Mouse (Mus musculus): ENCODE results near the gene Ubxn10. TPM values are rescaled to one million over a fixed set of nuclear protein-coding genes. Genes with fewer than 3 reads are reported as not detected.

Ubxn10 gene
- polyA plus RNA-seq, 1 experiment from 2014 or later = 1.1 TPM

- Histone ChIP-seq H3K4me1 (ENCODE audit: control insufficient read depth in 2 of 2, insufficient read depth in 2 of 2, low read length in 2 of 2) (peaks cover 0 to 2% of the 10 kb centered on the region in 2 experiments; a peak in 1 of 4 replicates), H3K9me3 (ENCODE audit: control insufficient read depth, low read length) (no peaks in the 10 kb centered on the region), H3K4me3 (ENCODE audit: control insufficient read depth in 1 of 2, insufficient read depth in 1 of 2, low read depth in 1 of 2, low read length in 2 of 2) (no peak overlapping the region), H3K9ac (ENCODE audit: low read length) (no peak overlapping the region), H3K4me2 (ENCODE audit: low read length) (no peak overlapping the region), H3K27me3 (ENCODE audit: control insufficient read depth, insufficient read depth, low read length) (0 out of 2 replicates have a peak, but pooled peaks cover 15% of the 10 kb centered on the region), H3K36me3 (ENCODE audit: control insufficient read depth, insufficient read depth, low read length) (no peaks in the 10 kb centered on the region), H3K27ac (replicated peaks in 1 of 2; ENCODE audit: control insufficient read depth in 1 of 2, insufficient read depth in 1 of 2, low read depth in 2 of 2, low read length in 2 of 2) (no peak overlapping the region)
- 91% methylated on average over 6 of the region's 6 CpGs for WGBS
- ATAC-seq (ENCODE audit: insufficient number of reproducible peaks, insufficient read depth, low FRiP score, low read depth) = no peak
Measured at GRCm38 (mm10) chr4:138752603-138753002, 15.6 kb upstream of the Ubxn10 start.

DNA sequence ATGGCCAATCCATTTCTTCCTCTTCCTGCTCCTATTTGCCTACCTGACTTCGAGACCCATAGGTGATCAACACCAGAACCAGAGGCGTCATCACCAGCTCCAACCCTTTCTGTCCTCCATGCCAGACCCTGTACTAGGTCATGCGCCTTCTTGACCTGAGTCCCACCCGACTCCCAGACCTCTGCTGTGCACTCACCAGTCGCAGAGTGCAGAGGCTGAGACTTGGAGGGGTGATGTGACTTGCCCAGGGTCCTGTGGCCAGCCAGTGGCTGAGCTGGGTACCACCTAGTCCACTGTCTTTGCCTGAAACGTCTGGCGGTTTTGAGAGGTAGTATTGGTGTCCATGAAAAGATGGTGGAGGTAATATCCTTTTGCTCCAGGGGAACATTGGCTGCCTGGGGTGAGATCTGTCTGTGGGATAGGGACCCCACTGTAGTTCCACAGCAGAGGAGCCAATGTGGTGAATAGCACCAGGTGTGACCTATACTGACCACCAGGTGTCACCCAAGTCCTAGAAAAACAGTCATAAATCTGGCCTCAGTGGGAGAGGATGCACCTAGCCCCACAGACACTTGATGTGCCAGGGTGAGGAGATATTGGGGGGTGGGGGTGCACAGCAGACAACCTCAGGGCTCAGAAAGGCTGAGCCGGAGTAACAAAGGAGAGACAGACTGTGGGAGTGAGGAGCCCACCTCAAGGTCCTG, 11.6 kb upstream of the Ubxn10 start:
- H3K27me3 ChIP-seq (ENCODE audit: control insufficient read depth, insufficient read depth, low read length) = 0 out of 2 replicates have a peak, but pooled peaks cover 17% of the 10 kb centered on the region
- H3K9me3 ChIP-seq (ENCODE audit: control insufficient read depth, low read length) = no peaks in the 10 kb centered on the region
- H3K4me3 ChIP-seq (ENCODE audit: control insufficient read depth in 1 of 2, insufficient read depth in 1 of 2, low read depth in 1 of 2, low read length in 2 of 2) = no peak overlapping the region
- no peaks in the 10 kb centered on the region for H3K4me1 ChIP-seq (ENCODE audit: control insufficient read depth in 2 of 2, insufficient read depth in 2 of 2, low read length in 2 of 2)
- H3K36me3 ChIP-seq (ENCODE audit: control insufficient read depth, insufficient read depth, low read length) = no peaks in the 10 kb centered on the region
- ATAC-seq (ENCODE audit: insufficient number of reproducible peaks, insufficient read depth, low FRiP score, low read depth) = 0 out of 2 replicates have a peak, but pooled peaks have one; percentile 44
- 44% methylated on average over 8 of the region's 8 CpGs for WGBS
- no peak overlapping the region for H3K27ac ChIP-seq (replicated peaks in 1 of 2; ENCODE audit: control insufficient read depth in 1 of 2, insufficient read depth in 1 of 2, low read depth in 2 of 2, low read length in 2 of 2)
- no peak overlapping the region for H3K4me2 ChIP-seq (ENCODE audit: low read length)
- no peak overlapping the region for H3K9ac ChIP-seq (ENCODE audit: low read length)

DNA sequence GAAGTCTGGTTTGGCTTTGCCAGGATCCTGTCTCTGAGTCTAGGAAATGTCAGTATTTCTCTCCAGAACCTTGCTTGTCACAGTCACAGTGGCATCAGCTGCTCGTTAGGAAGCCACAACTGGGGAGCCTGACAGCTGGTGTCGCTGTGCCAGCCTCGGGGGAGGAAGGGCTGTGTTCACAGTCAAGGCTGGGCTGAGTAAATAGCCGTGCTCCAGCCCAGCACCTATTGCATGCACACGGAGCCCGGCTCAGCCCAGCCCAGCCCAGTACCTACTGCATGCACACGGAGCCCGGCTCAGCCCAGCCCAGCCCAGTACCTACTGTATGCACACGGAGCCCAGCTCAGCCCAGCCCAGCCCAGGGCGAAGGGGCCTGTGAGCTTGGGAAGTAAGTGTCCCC, 10.9 kb upstream of the Ubxn10 start:
- Histone ChIP-seq H3K27me3 (ENCODE audit: control insufficient read depth, insufficient read depth, low read length) (0 out of 2 replicates have a peak, but pooled peaks cover 17% of the 10 kb centered on the region), H3K27ac (replicated peaks in 1 of 2; ENCODE audit: control insufficient read depth in 1 of 2, insufficient read depth in 1 of 2, low read depth in 2 of 2, low read length in 2 of 2) (no peak overlapping the region), H3K4me1 (ENCODE audit: control insufficient read depth in 2 of 2, insufficient read depth in 2 of 2, low read length in 2 of 2) (no peaks in the 10 kb centered on the region)

GRCm38 (mm10) chr4:138746866-138747265, 9.9 kb upstream of the Ubxn10 start:
- H3K27me3 ChIP-seq (ENCODE audit: control insufficient read depth, insufficient read depth, low read length) = 0 out of 2 replicates have a peak, but pooled peaks cover 17% of the 10 kb centered on the region
- WGBS = 82% methylated on average over 9 of the region's 9 CpGs
- H3K4me1 ChIP-seq (ENCODE audit: control insufficient read depth in 2 of 2, insufficient read depth in 2 of 2, low read length in 2 of 2) = no peaks in the 10 kb centered on the region
- H3K27ac ChIP-seq (replicated peaks in 1 of 2; ENCODE audit: control insufficient read depth in 1 of 2, insufficient read depth in 1 of 2, low read depth in 2 of 2, low read length in 2 of 2) = no peak overlapping the region
- no peaks in the 10 kb centered on the region for H3K9me3 ChIP-seq (ENCODE audit: control insufficient read depth, low read length)
- H3K4me2 ChIP-seq (ENCODE audit: low read length) = no peak overlapping the region
- no peak overlapping the region for H3K4me3 ChIP-seq (ENCODE audit: control insufficient read depth in 1 of 2, insufficient read depth in 1 of 2, low read depth in 1 of 2, low read length in 2 of 2)
- H3K36me3 ChIP-seq (ENCODE audit: control insufficient read depth, insufficient read depth, low read length) = no peaks in the 10 kb centered on the region
- ATAC-seq (ENCODE audit: insufficient number of reproducible peaks, insufficient read depth, low FRiP score, low read depth) = no peak
- no peak overlapping the region for H3K9ac ChIP-seq (ENCODE audit: low read length)

More for the DNA sequence above, 10.9 kb upstream of the Ubxn10 start:
- Histone ChIP-seq H3K9me3 (ENCODE audit: control insufficient read depth, low read length) (no peaks in the 10 kb centered on the region), H3K36me3 (ENCODE audit: control insufficient read depth, insufficient read depth, low read length) (no peaks in the 10 kb centered on the region), H3K4me3 (ENCODE audit: control insufficient read depth in 1 of 2, insufficient read depth in 1 of 2, low read depth in 1 of 2, low read length in 2 of 2) (no peak overlapping the region), H3K4me2 (ENCODE audit: low read length) (no peak overlapping the region), H3K9ac (ENCODE audit: low read length) (no peak overlapping the region)
- 62% methylated on average over 10 of the region's 10 CpGs for WGBS
- no peak for ATAC-seq (ENCODE audit: insufficient number of reproducible peaks, insufficient read depth, low FRiP score, low read depth)

GRCm38 (mm10) chr4:138745884-138746283, 8.9 kb upstream of the Ubxn10 start:
- Histone ChIP-seq H3K4me3 (ENCODE audit: control insufficient read depth in 1 of 2, insufficient read depth in 1 of 2, low read depth in 1 of 2, low read length in 2 of 2) (no peak overlapping the region), H3K9me3 (ENCODE audit: control insufficient read depth, low read length) (no peaks in the 10 kb centered on the region), H3K27me3 (ENCODE audit: control insufficient read depth, insufficient read depth, low read length) (0 out of 2 replicates have a peak, but pooled peaks cover 17% of the 10 kb centered on the region), H3K9ac (ENCODE audit: low read length) (no peak overlapping the region), H3K36me3 (ENCODE audit: control insufficient read depth, insufficient read depth, low read length) (no peaks in the 10 kb centered on the region), H3K4me2 (ENCODE audit: low read length) (no peak overlapping the region), H3K27ac (replicated peaks in 1 of 2; ENCODE audit: control insufficient read depth in 1 of 2, insufficient read depth in 1 of 2, low read depth in 2 of 2, low read length in 2 of 2) (no peak overlapping the region), H3K4me1 (ENCODE audit: control insufficient read depth in 2 of 2, insufficient read depth in 2 of 2, low read length in 2 of 2) (no peaks in the 10 kb centered on the region)
- 70% methylated on average over 4 of the region's 4 CpGs for WGBS
- no peak for ATAC-seq (ENCODE audit: insufficient number of reproducible peaks, insufficient read depth, low FRiP score, low read depth)

GRCm38 (mm10) chr4:138739136-138739851, 2.3 kb upstream of the Ubxn10 start:
- ATAC-seq (ENCODE audit: insufficient number of reproducible peaks, insufficient read depth, low FRiP score, low read depth) = no peak
- H3K4me1 ChIP-seq (ENCODE audit: control insufficient read depth in 2 of 2, insufficient read depth in 2 of 2, low read length in 2 of 2) = no peaks in the 10 kb centered on the region
- H3K4me2 ChIP-seq (ENCODE audit: low read length) = no peak overlapping the region
- no peak overlapping the region for H3K27ac ChIP-seq (replicated peaks in 1 of 2; ENCODE audit: control insufficient read depth in 1 of 2, insufficient read depth in 1 of 2, low read depth in 2 of 2, low read length in 2 of 2)
- H3K9me3 ChIP-seq (ENCODE audit: control insufficient read depth, low read length) = no peaks in the 10 kb centered on the region
- no peaks in the 10 kb centered on the region for H3K27me3 ChIP-seq (ENCODE audit: control insufficient read depth, insufficient read depth, low read length)
- H3K36me3 ChIP-seq (ENCODE audit: control insufficient read depth, insufficient read depth, low read length) = no peaks in the 10 kb centered on the region
- H3K4me3 ChIP-seq (ENCODE audit: control insufficient read depth in 1 of 2, insufficient read depth in 1 of 2, low read depth in 1 of 2, low read length in 2 of 2) = no peak overlapping the region
- WGBS = 36% methylated on average over 7 of the region's 7 CpGs
- H3K9ac ChIP-seq (ENCODE audit: low read length) = no peak overlapping the region

DNA sequence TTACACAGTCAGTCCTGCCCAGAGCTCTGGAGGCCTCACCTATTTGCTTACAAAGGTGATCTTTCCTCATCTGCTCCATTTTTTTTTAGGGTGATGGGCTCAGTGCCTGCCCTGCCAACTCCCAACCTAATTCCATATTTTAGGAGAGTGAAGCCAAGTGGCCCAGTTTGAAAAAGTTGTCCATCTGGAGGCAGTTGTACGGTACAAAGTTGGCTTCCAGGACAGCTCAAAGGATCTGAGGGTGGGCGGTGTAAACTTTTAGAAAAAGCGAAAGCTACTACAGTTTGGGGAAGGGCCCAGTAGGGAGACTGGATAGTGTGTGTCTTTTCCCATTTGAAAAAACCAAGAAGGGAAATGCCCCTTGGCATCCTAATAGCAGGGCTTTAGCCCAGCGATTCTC, 2.1 kb downstream of the Ubxn10 start:
- Histone ChIP-seq H3K27ac (replicated peaks in 1 of 2; ENCODE audit: control insufficient read depth in 1 of 2, insufficient read depth in 1 of 2, low read depth in 2 of 2, low read length in 2 of 2) (no peak overlapping the region), H3K4me3 (ENCODE audit: control insufficient read depth in 1 of 2, insufficient read depth in 1 of 2, low read depth in 1 of 2, low read length in 2 of 2) (no peak overlapping the region), H3K9ac (ENCODE audit: low read length) (no peak overlapping the region), H3K9me3 (ENCODE audit: control insufficient read depth, low read length) (no peaks in the 10 kb centered on the region), H3K27me3 (ENCODE audit: control insufficient read depth, insufficient read depth, low read length) (no peaks in the 10 kb centered on the region), H3K36me3 (ENCODE audit: control insufficient read depth, insufficient read depth, low read length) (no peaks in the 10 kb centered on the region), H3K4me2 (ENCODE audit: low read length) (no peak overlapping the region), H3K4me1 (ENCODE audit: control insufficient read depth in 2 of 2, insufficient read depth in 2 of 2, low read length in 2 of 2) (no peaks in the 10 kb centered on the region)
- WGBS = 95% methylated on average over 4 of the region's 4 CpGs
- ATAC-seq (ENCODE audit: insufficient number of reproducible peaks, insufficient read depth, low FRiP score, low read depth) = no peak
